Mouse (Mus musculus) forebrain, embryonic 12.5 days (tissue): ENCODE data around the gene Nploc4. TPM values are rescaled to one million over a fixed set of nuclear protein-coding genes. Genes with fewer than 3 reads are reported as not detected.

Experiments
- ATAC-seq: fragments of 200-750 bp; cut with Nextera tagmentation; 2 replicates; pipeline ENCODE4 v1.8.0; 2017; ENCODE audit warnings: moderate TSS enrichment; ENCODE audit not compliant: low FRiP score
- H3K27ac ChIP-seq: fragments of 300-500 bp; sonication (generic); 2 replicates; pipeline ENCODE4 v1.5.1; 2016; ENCODE audit warnings: mild to moderate bottlenecking
- H3K27me3 ChIP-seq: fragments of 300-500 bp; sonication (generic); 2 replicates; pipeline ENCODE4 v1.6.1; 2016; ENCODE audit warnings: mild to moderate bottlenecking
- H3K36me3 ChIP-seq: fragments of 300-500 bp; sonication (generic); replicated peaks from 2 replicates; pipeline ENCODE4 v1.6.1; 2016; ENCODE audit warnings: mild to moderate bottlenecking
- H3K4me1 ChIP-seq: fragments of 300-500 bp; sonication (generic); 2 replicates; pipeline ENCODE4 v1.6.1; 2016
- H3K4me2 ChIP-seq: fragments of 300-500 bp; sonication (generic); 2 replicates; pipeline ENCODE4 v1.6.1; 2016; ENCODE audit warnings: mild to moderate bottlenecking, moderate library complexity
- H3K4me3 ChIP-seq: fragments of 300-500 bp; sonication (generic); replicated peaks from 2 replicates; pipeline ENCODE4 v1.5.1; 2016; ENCODE audit warnings: mild to moderate bottlenecking
- H3K9ac ChIP-seq: fragments of 300-500 bp; sonication (generic); 2 replicates; pipeline ENCODE4 v1.6.1; 2016; ENCODE audit warnings: mild to moderate bottlenecking
- H3K9me3 ChIP-seq: fragments of 300-500 bp; sonication (generic); 2 replicates; pipeline ENCODE4 v1.6.1; 2016
- WGBS: fragments of 180-500 bp; shearing (Covaris S2); methylation state at CpG from one replicate; pipeline ENCODE4 v1.1.7; 2016; 5-methylcytosine and 5-hydroxymethylcytosine counted together
- polyA plus RNA-seq: library from polyadenylated mRNA; unstranded; fragments of >200 nt; fragmentation: Nextera tagmentation; extraction: Ambion mirVana; gene quantifications from 2 replicates; pipeline ENCODE4 v1.2.1, GENCODE M21; 2016

The Nploc4 gene
- polyA plus RNA-seq, 1 experiment from 2014 or later, result 50.8 TPM

DNA sequence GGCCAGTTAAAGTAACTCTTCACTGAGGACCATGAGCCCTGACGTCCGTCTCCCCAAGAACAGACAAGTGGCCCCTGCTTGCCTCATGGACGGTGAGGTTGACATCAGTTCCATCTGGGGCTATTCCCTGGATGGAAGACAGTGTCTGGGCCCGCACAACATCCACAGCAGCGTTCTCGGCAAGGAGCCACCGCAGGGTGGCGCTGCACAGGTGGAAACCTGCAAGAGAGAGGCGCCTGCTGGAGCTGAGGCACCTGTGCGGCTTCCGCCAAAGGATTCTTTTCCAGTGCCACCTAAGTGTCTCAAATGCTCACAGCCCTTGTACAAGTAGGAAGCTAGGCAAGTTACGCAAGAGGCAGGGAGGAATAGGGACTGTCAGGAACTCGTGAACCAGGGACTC lies 64.5 kb downstream of the Nploc4 start:
- Histone ChIP-seq H3K9me3 (no peaks in the 10 kb centered on the region), H3K27me3 (no peaks in the 10 kb centered on the region), H3K27ac (no peak overlapping the region), H3K4me1 (peaks cover 19% of the 10 kb centered on the region), H3K4me3 (no peak overlapping the region), H3K4me2 (no peak overlapping the region), H3K36me3 (peaks cover 76% of the 10 kb centered on the region), H3K9ac (no peak overlapping the region)
- ATAC-seq, result no peak
- WGBS, result 62% methylated on average over 13 of the region's 13 CpGs

GRCm38 (mm10) chr11:120369656-120370055 lies 67.9 kb downstream of the Nploc4 start:
- ATAC-seq, result peak; percentile 59
- H3K36me3 ChIP-seq, result peaks cover 54% of the 10 kb centered on the region
- no peak overlapping the region for H3K4me3 ChIP-seq
- H3K9me3 ChIP-seq, result no peaks in the 10 kb centered on the region
- H3K27ac ChIP-seq, result no peak overlapping the region
- 0 out of 2 replicates have a peak overlapping the region, but pooled peaks have one; percentile 5 for H3K9ac ChIP-seq
- H3K27me3 ChIP-seq, result 0 out of 2 replicates have a peak, but pooled peaks cover 3% of the 10 kb centered on the region
- H3K4me2 ChIP-seq, result no peak overlapping the region
- peaks cover 27% of the 10 kb centered on the region for H3K4me1 ChIP-seq
- WGBS, result 33% methylated on average over 8 of the region's 8 CpGs

- peaks cover 30% of the 10 kb centered on the region for H3K4me1 ChIP-seq
- H3K36me3 ChIP-seq, result peaks cover 23% of the 10 kb centered on the region
- H3K27ac ChIP-seq, result no peak overlapping the region
- 34% methylated on average over 7 of the region's 7 CpGs for WGBS
- no peak overlapping the region for H3K9ac ChIP-seq
- ATAC-seq, result 0 out of 2 replicates have a peak, but pooled peaks have one; percentile 10
- H3K9me3 ChIP-seq, result no peaks in the 10 kb centered on the region
- H3K27me3 ChIP-seq, result 0 out of 2 replicates have a peak, but pooled peaks cover 3% of the 10 kb centered on the region
- no peak overlapping the region for H3K4me2 ChIP-seq
- no peak overlapping the region for H3K4me3 ChIP-seq
Measured at GRCm38 (mm10) chr11:120366443-120367027, 71.0 kb downstream of the Nploc4 start.

- H3K9ac ChIP-seq, result no peak overlapping the region
- H3K9me3 ChIP-seq, result no peaks in the 10 kb centered on the region
- 91% methylated on average over 6 of the region's 6 CpGs for WGBS
- H3K27me3 ChIP-seq, result 0 out of 2 replicates have a peak, but pooled peaks cover 3% of the 10 kb centered on the region
- no peak overlapping the region for H3K27ac ChIP-seq
- H3K36me3 ChIP-seq, result no peaks in the 10 kb centered on the region
- H3K4me2 ChIP-seq, result no peak overlapping the region
- H3K4me1 ChIP-seq, result peaks cover 45% of the 10 kb centered on the region
- H3K4me3 ChIP-seq, result no peak overlapping the region
- no peak for ATAC-seq
Measured at GRCm38 (mm10) chr11:120362891-120363290, 74.6 kb downstream of the Nploc4 start.

GRCm38 (mm10) chr11:120361295-120361694 lies 76.2 kb downstream of the Nploc4 start, which contains the start of gene Fscn2:
Fscn2 (plus strand) TSS chr11:120361534.
- ATAC-seq, result no peak
- no peak within 1 kb of the TSS for H3K9ac ChIP-seq
- H3K27ac ChIP-seq, result 0 out of 2 replicates have a peak within 1 kb of the TSS, but pooled peaks have one; percentile 1
- H3K4me3 ChIP-seq, result no peak within 1 kb of the TSS
- H3K36me3 ChIP-seq, result no peaks in the 10 kb centered on the region
- H3K27me3 ChIP-seq, result 0 out of 2 replicates have a peak, but pooled peaks cover 3% of the 10 kb centered on the region
- peaks cover 42% of the 10 kb centered on the region for H3K4me1 ChIP-seq
- WGBS, result 67% methylated on average over 10 of the region's 10 CpGs
- no peaks in the 10 kb centered on the region for H3K9me3 ChIP-seq
- H3K4me2 ChIP-seq, result no peak within 1 kb of the TSS

DNA sequence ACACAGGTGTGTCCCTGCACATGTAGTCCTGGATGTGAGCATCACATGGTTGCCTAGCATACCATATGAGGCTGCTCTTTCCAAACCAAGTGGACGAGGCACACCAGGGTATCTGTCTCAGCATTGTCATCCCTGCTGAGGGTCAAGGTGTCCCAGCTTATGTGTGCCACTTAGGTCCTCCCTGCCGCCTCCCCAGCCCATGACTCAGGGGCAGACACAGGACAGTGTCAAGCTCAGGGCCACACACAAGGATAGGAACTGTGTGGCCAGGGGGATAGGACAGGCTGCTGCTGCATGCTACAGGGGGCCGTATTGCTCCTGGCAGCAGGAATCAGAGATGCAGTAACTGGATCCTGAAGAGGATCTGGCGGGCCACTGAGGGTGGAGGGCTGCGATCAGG lies 76.8 kb downstream of the Nploc4 start:
- peaks cover 37% of the 10 kb centered on the region for H3K4me1 ChIP-seq
- H3K9me3 ChIP-seq, result no peaks in the 10 kb centered on the region
- H3K27ac ChIP-seq, result 0 out of 2 replicates have a peak overlapping the region, but pooled peaks have one; percentile 1
- no peak for ATAC-seq
- no peak overlapping the region for H3K4me3 ChIP-seq
- H3K9ac ChIP-seq, result no peak overlapping the region
- 0 out of 2 replicates have a peak, but pooled peaks cover 3% of the 10 kb centered on the region for H3K27me3 ChIP-seq
- 75% methylated on average over 5 of the region's 5 CpGs for WGBS
- no peak overlapping the region for H3K4me2 ChIP-seq
- no peaks in the 10 kb centered on the region for H3K36me3 ChIP-seq

- Histone ChIP-seq H3K9me3 (no peaks in the 10 kb centered on the region), H3K4me2 (no peak overlapping the region), H3K36me3 (no peaks in the 10 kb centered on the region), H3K27me3 (0 out of 2 replicates have a peak, but pooled peaks cover under 1% of the 10 kb centered on the region), H3K4me1 (peaks cover 35% of the 10 kb centered on the region), H3K27ac (no peak overlapping the region), H3K4me3 (no peak overlapping the region), H3K9ac (no peak overlapping the region)
- WGBS, result 66% methylated on average over 8 of the region's 8 CpGs
- no peak for ATAC-seq
Measured at GRCm38 (mm10) chr11:120360062-120360461, 77.4 kb downstream of the Nploc4 start.

GRCm38 (mm10) chr11:120359391-120359790 lies 78.1 kb downstream of the Nploc4 start:
- no peak overlapping the region for H3K9ac ChIP-seq
- H3K36me3 ChIP-seq, result no peaks in the 10 kb centered on the region
- WGBS, result 78% methylated on average over 6 of the region's 6 CpGs
- no peak for ATAC-seq
- no peak overlapping the region for H3K27ac ChIP-seq
- no peak overlapping the region for H3K4me3 ChIP-seq
- H3K4me2 ChIP-seq, result no peak overlapping the region
- no peaks in the 10 kb centered on the region for H3K9me3 ChIP-seq
- H3K4me1 ChIP-seq, result peaks cover 35% of the 10 kb centered on the region
- H3K27me3 ChIP-seq, result no peaks in the 10 kb centered on the region

DNA sequence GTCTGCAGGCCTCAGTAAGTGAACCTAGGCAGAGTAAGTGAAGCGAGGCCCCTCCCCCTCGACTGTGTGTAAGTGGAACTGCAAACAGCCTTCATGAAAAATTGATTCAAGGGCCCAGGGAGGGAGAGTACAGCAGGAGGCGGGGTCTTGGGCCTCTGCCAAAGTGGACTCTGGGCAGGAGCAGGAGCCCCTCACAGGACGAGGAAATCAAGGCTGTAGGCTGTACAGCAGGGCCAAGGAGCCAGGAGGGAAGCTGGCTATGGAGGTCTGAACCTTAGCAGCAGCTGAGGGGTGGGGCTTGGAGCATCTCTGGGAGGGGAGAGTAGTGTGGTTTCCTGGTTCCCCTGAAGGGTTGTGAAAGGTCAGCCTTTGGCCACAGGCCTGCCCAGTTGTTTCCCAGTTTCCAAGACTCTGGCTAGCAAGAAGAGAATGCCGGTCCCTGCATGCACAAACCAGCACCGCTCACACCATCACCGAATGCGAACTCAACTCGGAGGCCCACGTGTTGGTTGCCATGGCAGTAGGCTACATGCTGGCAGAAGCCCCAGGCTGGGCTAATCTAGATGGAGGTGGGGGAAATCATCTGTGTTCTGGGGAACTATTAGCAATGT lies 79.6 kb downstream of the Nploc4 start:
- H3K4me1 ChIP-seq, result peaks cover 44% of the 10 kb centered on the region
- H3K4me2 ChIP-seq, result peak overlapping the region; percentile 39
- peak; percentile 79 for ATAC-seq
- H3K9ac ChIP-seq, result peak overlapping the region; percentile 44
- H3K4me3 ChIP-seq, result 0 out of 2 replicates have a peak overlapping the region, but pooled peaks have one; percentile 1
- 15% methylated on average over 10 of the region's 10 CpGs for WGBS
- H3K36me3 ChIP-seq, result no peaks in the 10 kb centered on the region
- peak overlapping the region; percentile 95 for H3K27ac ChIP-seq
- no peaks in the 10 kb centered on the region for H3K9me3 ChIP-seq
- no peaks in the 10 kb centered on the region for H3K27me3 ChIP-seq

GRCm38 (mm10) chr11:120356900-120357299 lies 80.6 kb downstream of the Nploc4 start:
- ATAC-seq, result no peak
- H3K27ac ChIP-seq, result 0 out of 2 replicates have a peak overlapping the region, but pooled peaks have one; percentile 2
- WGBS, result 95% methylated on average over 4 of the region's 4 CpGs
- no peaks in the 10 kb centered on the region for H3K27me3 ChIP-seq
- no peaks in the 10 kb centered on the region for H3K36me3 ChIP-seq
- no peak overlapping the region for H3K4me2 ChIP-seq
- peaks cover 51% of the 10 kb centered on the region for H3K4me1 ChIP-seq
- H3K9ac ChIP-seq, result no peak overlapping the region
- no peak overlapping the region for H3K4me3 ChIP-seq
- no peaks in the 10 kb centered on the region for H3K9me3 ChIP-seq

- Histone ChIP-seq H3K9me3 (no peaks in the 10 kb centered on the region), H3K4me2 (no peak overlapping the region), H3K4me1 (peaks cover 50% of the 10 kb centered on the region), H3K4me3 (no peak overlapping the region), H3K9ac (no peak overlapping the region), H3K36me3 (no peaks in the 10 kb centered on the region), H3K27ac (no peak overlapping the region), H3K27me3 (no peaks in the 10 kb centered on the region)
- WGBS, result 84% methylated on average over 15 of the region's 15 CpGs
- ATAC-seq, result no peak
Measured at GRCm38 (mm10) chr11:120356319-120356840, 81.1 kb downstream of the Nploc4 start.

GRCm38 (mm10) chr11:120355277-120356039 lies 82.0 kb downstream of the Nploc4 start:
- ATAC-seq, result no peak
- Histone ChIP-seq H3K4me1 (peaks cover 57% of the 10 kb centered on the region), H3K4me2 (no peak overlapping the region), H3K36me3 (no peaks in the 10 kb centered on the region), H3K9me3 (no peaks in the 10 kb centered on the region), H3K27ac (no peak overlapping the region), H3K27me3 (no peaks in the 10 kb centered on the region), H3K9ac (no peak overlapping the region), H3K4me3 (no peak overlapping the region)
- WGBS, result 87% methylated on average over 5 of the region's 5 CpGs
